Mouse (Mus musculus): ENCODE measurements around the gene Arrdc4.
A peak's percentile ranks its signal among the peaks of the same experiment; 100 is the strongest.

Gene Arrdc4

GRCm38 (mm10) chr7:68748761-68749635 lies at the start of gene Arrdc4:
TSS of gene Arrdc4 (minus strand) at chr7:68749241.
- peak; percentile 95 for DNase-seq (ENCODE audit: low read depth, low spot score)

- no peak for DNase-seq (ENCODE audit: low read depth, low spot score)
Observed at GRCm38 (mm10) chr7:68795578-68795977, 46.5 kb upstream of the Arrdc4 start.

- no peak for DNase-seq (ENCODE audit: low read depth, low spot score)
Observed at GRCm38 (mm10) chr7:68788711-68789110, 39.7 kb upstream of the Arrdc4 start.

- DNase-seq (ENCODE audit: low read depth, low spot score), result no peak
Observed at GRCm38 (mm10) chr7:68771757-68772094, 22.7 kb upstream of the Arrdc4 start.

- DNase-seq (ENCODE audit: low read depth, low spot score), result no peak
Observed at GRCm38 (mm10) chr7:68770894-68771756, 22.1 kb upstream of the Arrdc4 start.

GRCm38 (mm10) chr7:68765926-68766325 lies 16.9 kb upstream of the Arrdc4 start:
- no peak for DNase-seq (ENCODE audit: low read depth, low spot score)

- DNase-seq (ENCODE audit: low read depth, low spot score), result no peak
Observed at GRCm38 (mm10) chr7:68759148-68759724, 10.2 kb upstream of the Arrdc4 start.

GRCm38 (mm10) chr7:68756656-68757204 lies 7.7 kb upstream of the Arrdc4 start:
- no peak for DNase-seq (ENCODE audit: low read depth, low spot score)

- no peak for DNase-seq (ENCODE audit: low read depth, low spot score)
Observed at GRCm38 (mm10) chr7:68749919-68750318, 878 bp upstream of the Arrdc4 start.

- no peak for DNase-seq (ENCODE audit: low read depth, low spot score)
Observed at GRCm38 (mm10) chr7:68748361-68748760, 680 bp downstream of the Arrdc4 start.

GRCm38 (mm10) chr7:68744616-68745015 lies 4.4 kb downstream of the Arrdc4 start:
- DNase-seq (ENCODE audit: low read depth, low spot score), result no peak

- DNase-seq (ENCODE audit: low read depth, low spot score), result no peak
Observed at GRCm38 (mm10) chr7:68744206-68744605, 4.8 kb downstream of the Arrdc4 start.

- no peak for DNase-seq (ENCODE audit: low read depth, low spot score)
Observed at GRCm38 (mm10) chr7:68740763-68741162, 8.3 kb downstream of the Arrdc4 start.

- DNase-seq (ENCODE audit: low read depth, low spot score), result no peak
Observed at GRCm38 (mm10) chr7:68738676-68739399, 10.2 kb downstream of the Arrdc4 start.

- no peak for DNase-seq (ENCODE audit: low read depth, low spot score)
Observed at GRCm38 (mm10) chr7:68726380-68726779, 22.7 kb downstream of the Arrdc4 start.

GRCm38 (mm10) chr7:68724711-68725110 lies 24.3 kb downstream of the Arrdc4 start:
- no peak for DNase-seq (ENCODE audit: low read depth, low spot score)

- DNase-seq (ENCODE audit: low read depth, low spot score), result no peak
Observed at GRCm38 (mm10) chr7:68721520-68721919, 27.5 kb downstream of the Arrdc4 start.

GRCm38 (mm10) chr7:68717988-68718387 lies 31.1 kb downstream of the Arrdc4 start:
- no peak for DNase-seq (ENCODE audit: low read depth, low spot score)

- peak; percentile 53 for DNase-seq (ENCODE audit: low read depth, low spot score)
Observed at GRCm38 (mm10) chr7:68717498-68717897, 31.5 kb downstream of the Arrdc4 start.

- DNase-seq (ENCODE audit: low read depth, low spot score), result no peak
Observed at GRCm38 (mm10) chr7:68716926-68717325, 32.1 kb downstream of the Arrdc4 start.

GRCm38 (mm10) chr7:68712928-68713327 lies 36.1 kb downstream of the Arrdc4 start:
- no peak for DNase-seq (ENCODE audit: low read depth, low spot score)

Data from retina, adult 2 months (tissue).